Mouse (Mus musculus) neutrophil, adult 65 days (primary cell): ENCODE measurements around the gene Pax7. TPM values are rescaled to one million over a fixed set of nuclear protein-coding genes. Genes with fewer than 3 reads are reported as not detected.

Experiments used
- total RNA-seq: library from RNA; stranded (reverse); gene quantifications from 2 replicates; pipeline ENCODE4 v1.2.4, GENCODE M21; 2023

Gene Pax7
- total RNA-seq: not detected in 2 replicates

GRCm38 (mm10) chr4:139833036-139833634 lies at the start of gene Pax7:
TSS of gene Pax7 (minus strand) at chr4:139833528.

Other genes starting within 250 kb of the Pax7 start
- not detected in 2 replicates for gene Gm21969, start 230.3 kb downstream of the Pax7 start, total RNA-seq
- gene Aldh4a1, start 210.7 kb downstream of the Pax7 start, total RNA-seq: 10.4 and 12.9 TPM in 2 replicates
- gene Tas1r2, start 180.0 kb downstream of the Pax7 start, total RNA-seq: not detected in 2 replicates
- 0.06 TPM in 1 of 2 replicates, not detected in the other for gene Klhdc7a, start 134.5 kb upstream of the Pax7 start, total RNA-seq